Mouse (Mus musculus) layer of hippocampus, adult 8-10 months (tissue): ENCODE data around the gene Tnnt1. TPM values are rescaled to one million over a fixed set of nuclear protein-coding genes. Genes with fewer than 3 reads are reported as not detected.

Experiments used
- DNase-seq, 2 experiments: peaks; one replicate each; pipeline ENCODE4 v3.0.0; 2022; ENCODE audit warnings: low spot score in 2 of 2
- total RNA-seq, 4 experiments: library from RNA; stranded (reverse); gene quantifications; 2 replicates each; pipeline ENCODE4 v1.2.4; 2022

Tnnt1 gene
- total RNA-seq, 4 experiments from 2014 or later = 1.3 to 4.0 (median 2.0) TPM

DNA sequence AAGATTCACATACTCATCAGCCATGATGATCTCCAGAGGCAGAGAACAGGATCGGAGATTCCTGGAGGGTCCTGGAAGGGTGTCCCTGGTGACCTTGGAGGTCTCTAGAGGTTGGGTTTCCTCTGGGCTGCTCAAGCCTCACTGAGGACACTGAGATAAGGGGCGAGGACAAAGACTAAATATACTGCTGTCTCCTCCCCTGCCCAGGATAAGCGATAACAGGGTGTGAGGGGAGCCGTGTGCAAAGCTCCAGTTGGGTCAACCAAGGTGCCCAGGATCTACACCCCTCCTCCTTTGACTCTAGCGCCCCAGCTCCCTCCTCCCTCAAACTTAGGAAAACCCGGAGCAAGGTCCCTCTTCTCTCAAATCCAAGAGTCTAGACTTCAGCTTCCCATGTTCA lies 6.1 kb upstream of the Tnnt1 start:
- DNase-seq = no peak

DNA sequence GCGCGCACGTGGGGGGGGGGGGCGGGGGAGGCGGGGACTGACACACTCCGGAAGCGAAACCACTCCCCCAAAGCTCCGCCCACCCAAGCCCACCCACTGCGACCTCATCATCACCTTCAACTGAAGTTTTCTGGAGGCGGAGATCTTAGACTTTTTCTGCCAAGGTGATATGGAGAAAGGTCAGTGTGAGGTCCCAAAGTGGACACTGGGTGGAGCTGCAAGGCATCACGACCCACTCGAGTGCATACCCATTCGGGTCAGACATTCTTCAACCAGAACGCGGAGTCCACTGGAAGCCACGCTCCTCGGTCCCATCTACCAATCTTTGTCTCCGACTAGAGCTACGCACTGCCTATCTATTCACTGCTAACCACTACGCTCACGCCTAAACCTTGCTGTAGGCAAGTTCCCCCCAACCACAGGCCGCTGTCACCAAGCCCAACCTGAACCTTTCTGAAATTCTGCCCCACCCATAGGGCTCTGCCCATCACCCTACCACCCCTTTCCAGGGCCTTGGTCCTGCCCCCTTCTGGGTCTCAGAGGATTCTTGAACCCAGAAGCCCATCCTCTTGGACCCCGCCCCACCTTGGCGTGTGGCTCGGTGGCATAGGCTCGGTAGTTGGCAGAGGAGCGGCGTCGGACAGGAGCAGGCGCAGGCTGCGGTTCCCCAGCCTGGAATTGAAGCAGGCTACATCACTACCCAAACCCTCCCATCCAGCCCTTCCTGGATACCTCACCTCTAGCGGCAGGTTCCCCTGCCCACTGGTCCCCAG lies 5.2 kb upstream of the Tnnt1 start:
- DNase-seq = no peak

- DNase-seq = no peak
Observed at GRCm38 (mm10) chr7:4518487-4518886, 2.3 kb upstream of the Tnnt1 start.

DNA sequence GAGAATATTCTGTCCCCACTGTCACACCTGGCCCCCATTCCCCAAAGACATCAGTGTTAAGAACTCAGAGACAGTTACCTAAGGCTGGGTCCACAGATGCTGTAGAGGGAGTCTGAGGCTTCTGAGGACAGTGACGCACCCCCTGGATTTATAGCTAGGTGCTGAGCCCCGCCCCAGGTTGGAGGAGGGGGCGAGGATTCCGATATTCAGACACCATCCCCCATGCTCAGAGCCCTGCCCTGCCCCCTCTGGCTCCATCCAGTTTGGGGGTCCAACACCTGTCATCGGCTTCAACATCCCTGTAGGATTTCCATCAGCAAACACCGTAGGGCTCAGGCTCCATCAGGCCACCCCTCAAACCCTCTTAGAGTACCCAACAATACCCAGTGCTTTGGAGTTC lies 329 bp downstream of the Tnnt1 start:
- DNase-seq = no peak

DNA sequence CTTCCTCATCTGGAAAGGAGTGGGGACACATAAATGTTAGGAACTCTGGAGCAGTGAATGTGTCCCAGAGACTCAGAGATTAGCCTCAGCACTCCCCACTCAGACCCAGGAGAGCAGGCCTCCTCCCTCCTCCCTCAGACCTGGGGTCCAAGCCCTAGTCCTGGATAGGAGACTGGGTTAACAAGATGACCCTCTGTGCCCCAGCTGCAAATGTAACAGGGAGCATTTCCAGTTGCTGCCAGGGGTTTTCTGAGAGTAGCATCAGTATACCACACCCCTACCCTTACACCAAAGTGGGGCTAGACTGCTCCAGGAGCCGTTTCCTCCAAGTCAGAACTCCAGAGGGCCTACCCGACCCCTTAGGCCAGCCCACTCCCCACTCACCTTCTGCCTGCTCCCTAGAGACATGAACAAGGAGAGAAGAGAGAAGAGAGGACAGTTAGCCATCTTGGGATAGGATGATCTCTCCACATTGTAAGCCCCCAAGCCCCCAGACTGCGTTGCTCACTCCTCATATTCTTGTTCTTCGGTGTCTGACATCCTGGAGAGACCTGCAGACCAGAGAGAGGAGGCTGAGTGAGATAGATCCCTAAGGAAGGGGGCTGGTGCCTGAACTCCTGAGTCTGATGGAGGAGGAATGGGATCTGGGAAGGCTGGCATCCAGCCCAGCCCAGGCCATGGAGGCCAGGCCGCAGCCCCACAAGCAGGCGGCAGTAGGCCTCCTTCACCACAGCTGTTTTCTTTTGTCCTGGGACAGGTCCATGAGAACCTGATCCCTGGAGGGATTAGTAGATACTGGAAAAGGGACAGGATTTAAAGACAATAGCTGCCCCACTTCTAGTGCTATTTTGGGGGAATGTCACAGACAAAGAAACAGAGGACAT lies 2.1 kb downstream of the Tnnt1 start:
- DNase-seq = no peak

- DNase-seq = no peak
Observed at GRCm38 (mm10) chr7:4513236-4513635, 2.9 kb downstream of the Tnnt1 start.

DNA sequence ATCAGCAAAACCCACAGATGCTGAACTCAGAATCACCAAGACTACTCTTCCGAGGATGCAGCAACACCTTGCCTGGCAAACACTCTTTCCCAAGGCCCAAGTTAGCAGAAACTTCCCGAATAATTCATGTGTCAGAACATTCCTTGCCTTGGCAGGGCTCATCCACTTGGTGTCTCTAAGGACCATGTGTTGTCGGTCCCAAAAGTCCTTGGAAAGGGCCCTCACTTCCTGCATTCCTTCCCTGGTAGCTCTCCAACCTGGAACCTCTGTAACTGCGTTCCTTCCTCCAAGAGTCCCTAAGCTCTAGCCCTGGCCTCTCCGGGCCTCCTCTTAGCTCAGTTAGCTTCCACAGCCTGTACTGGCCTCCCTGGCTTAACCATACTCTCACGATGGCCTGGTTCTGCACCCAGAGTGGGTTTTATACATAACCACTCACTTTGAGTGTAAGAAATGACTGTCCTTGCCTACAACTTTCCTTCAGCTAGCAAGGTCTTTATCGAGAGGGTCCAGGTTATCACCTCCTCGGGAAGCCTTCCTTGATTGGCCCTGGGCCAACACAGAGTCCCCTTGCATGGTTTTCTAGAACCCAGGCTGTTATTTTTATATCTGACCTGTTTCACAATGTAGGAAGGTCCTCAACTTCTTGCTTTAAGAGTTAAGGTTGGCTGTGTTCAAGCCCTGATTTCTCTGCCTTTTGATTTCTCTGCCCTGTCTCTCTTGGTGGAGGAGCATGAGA lies 4.5 kb downstream of the Tnnt1 start:
- DNase-seq = no peak

DNA sequence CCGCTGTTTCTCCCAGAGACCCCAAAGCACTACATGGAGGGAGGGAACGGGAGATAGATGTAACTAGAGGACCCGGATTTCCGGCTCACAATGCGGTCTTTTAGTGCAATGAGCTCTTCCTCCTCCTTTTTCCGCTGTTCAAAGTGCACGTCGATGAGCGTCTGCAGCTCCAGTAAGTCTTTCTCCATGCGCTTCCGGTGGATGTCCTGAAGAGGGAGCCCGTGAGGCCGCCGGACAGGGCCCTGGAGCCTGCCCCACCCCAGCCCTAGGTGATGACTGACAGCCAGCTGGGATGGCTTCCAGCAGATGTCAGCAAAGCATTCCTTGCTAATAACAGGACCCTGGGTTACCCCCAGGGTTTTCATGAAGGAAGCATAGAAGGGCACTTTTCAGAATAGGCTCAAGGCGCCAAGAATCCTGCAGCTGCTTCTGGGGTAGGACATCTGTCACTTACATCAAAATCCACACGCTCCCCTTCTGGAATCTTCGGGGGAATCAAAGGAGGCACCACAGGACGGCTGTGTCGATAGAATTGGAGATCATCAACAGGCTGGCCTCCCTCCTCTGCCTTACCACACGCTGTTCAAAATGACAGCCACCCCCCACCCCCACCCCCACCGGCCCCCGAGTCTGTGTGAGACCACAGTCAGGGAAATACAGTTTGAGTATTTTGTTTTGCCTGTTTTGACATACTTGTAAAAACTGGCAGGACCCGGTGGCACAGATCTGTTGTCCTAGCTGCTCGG lies 6.1 kb downstream of the Tnnt1 start:
- DNase-seq = no peak

DNA sequence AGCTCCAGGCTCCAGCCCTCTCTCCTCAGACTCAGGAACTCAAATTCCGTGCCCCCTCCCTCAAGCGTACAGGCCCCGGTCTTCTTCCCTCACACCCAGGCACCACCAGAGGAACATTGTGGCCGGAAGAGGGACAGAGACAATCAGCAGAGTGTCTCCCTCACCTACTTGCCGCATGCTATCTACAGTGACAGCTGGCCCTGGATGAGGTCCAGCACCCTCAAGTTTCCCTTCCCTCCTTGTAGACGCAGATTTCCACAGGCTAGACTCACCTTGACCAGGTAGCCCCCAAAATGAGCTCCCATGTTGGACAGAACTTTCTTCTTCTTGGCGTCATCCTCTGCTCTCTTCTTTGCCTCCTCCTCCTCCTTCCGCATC lies 7.5 kb downstream of the Tnnt1 start:
- no peak for DNase-seq

GRCm38 (mm10) chr7:4508062-4508738 lies 8.0 kb downstream of the Tnnt1 start:
- no peak for DNase-seq

DNA sequence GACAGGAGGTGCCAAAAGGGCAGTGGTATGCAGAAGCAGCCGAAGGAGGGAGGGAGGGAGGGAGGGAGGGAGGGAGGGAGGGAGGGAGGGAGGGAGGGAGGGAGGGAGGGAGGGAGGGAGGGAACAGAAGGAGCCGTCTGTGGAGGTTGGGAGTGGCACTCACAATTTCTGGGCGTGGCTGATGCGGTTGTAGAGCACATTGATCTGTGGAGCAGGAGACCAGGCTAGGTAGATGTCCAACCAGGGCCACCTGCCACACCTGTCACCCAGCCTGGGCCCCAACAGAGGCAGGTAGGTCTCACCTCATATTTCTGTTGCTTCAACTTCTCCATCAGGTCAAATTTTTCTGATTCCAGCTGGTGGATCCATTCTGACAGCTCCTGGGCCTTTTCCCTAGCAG lies 9.0 kb downstream of the Tnnt1 start:
- no peak for DNase-seq

GRCm38 (mm10) chr7:4504646-4505435 lies 11.3 kb downstream of the Tnnt1 start:
- DNase-seq = no peak

DNA sequence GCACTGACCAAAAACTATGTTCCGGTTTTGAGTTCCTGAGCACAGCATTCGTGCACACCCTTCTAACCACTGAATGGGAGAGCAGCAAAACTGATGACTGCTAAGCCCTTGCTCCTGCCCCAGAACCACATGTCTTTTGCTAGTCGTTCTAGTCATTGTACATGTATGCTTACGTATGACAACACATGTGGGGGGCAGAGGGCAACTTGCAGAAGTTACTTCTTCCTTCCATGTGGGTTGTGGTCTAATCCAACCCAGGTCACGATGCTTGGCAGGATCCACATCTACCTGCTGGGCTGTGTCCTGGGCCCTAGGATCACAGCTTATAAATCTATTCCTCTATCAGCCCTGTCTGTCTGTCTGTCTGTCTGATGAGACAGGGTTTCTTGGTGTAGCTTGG lies 12.3 kb downstream of the Tnnt1 start:
- DNase-seq = no peak

DNA sequence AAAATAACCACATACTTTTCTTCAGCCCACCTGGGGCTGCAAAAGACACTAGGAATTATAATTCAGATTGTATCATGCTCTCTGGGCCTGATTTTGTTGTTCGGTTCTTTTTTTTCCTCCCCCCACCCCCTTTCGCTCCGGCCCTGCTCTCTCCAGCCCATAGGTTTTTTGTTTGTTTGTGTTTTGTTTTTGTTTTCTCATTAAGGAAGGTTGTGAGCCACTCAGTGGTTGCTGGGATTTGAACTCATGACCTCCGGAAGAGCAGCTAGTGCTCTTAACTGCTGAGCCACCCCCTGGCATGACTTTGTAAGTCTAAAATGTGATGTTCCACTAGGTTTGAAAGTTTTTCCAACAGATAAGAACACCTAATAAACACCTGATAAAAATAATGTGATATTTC lies 13.1 kb downstream of the Tnnt1 start:
- DNase-seq = no peak

DNA sequence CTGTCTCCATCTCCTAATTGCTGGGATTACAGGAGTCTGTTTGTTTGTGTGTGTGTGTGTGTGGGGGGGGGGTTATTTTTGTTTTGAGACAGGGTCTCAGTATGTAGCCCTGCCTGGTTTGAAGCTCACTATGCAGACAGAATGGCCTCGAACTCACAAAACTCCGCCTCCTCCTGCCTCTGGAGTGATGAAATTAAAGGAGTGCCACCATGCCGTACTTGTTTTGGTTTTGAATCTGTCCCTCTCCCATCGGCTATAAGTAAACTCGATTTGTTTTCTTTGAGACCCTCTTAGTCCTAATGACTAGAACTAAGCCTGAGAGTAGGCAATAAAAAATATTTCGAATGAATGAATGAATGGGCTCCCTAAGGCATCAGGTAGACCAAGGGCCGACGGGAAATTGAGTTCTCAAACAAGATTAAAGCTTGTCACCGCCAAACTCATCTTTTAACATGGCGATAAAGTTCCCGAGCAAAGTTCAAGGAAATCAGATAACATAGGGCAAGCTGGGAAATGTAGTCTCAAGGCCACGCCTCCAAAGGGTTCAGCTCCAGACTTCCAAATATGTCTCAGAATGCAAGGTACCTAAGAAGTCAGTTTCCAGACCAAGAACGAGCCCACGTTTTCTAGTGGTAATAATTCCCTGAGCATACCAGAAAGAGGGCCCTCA lies 13.6 kb downstream of the Tnnt1 start:
- peak; percentile 62 to 71 for DNase-seq

GRCm38 (mm10) chr7:4501558-4502397 lies 14.4 kb downstream of the Tnnt1 start, which contains the start of gene Ppp1r12c:
Gene Ppp1r12c (minus strand): TSS chr7:4501680.
- DNase-seq = peak; percentile 93 to 95

DNA sequence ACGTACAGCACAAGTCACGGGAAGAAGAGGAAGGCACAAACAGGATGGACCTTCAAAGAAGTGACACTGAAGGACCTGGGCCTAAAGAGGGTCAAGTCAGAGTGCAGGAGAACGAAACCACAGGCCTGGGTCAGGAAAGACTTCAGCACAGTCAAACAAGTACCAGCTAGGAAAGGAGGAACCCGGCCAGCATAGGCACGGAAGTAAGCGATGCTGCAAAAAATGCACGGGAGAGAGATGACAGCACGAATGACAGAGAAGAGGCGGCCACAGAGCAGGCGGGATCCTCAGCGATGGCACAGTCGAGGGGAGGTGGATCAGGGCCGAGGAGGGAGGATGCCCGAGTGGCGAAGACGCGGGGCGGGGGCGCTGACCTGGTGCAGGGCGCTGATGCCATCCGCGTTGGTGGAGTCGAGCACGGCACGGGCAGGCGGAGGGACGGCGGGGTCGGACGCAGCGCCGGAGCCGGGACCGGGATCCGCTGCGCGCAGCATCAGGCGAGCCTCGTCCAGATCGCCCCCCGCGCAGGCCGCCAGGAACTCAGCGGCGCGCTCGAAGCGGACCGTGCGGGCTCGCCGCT lies 15.2 kb downstream of the Tnnt1 start:
- peak; percentile 47 to 49 for DNase-seq

- no peak for DNase-seq
Observed at GRCm38 (mm10) chr7:4499034-4499433, 17.1 kb downstream of the Tnnt1 start.
